Comparison of ENCODE assay signal across 20 mouse cellular contexts in genomic region chr1:104980273-104980672, GRCm38 (mm10).
"Had no signal": no experiment of that assay in that cellular context is flagged by ENCODE, and none has a peak within 500 bp of the region (broad histone marks: within the 10 kb centered on the region; RNA-seq: fewer than 3 reads in every experiment).

No protein-coding gene starts in this region.

- DNase-seq: cerebellum, adult 9-10 months; cerebellum, adult 9-11 months; cerebellum, postnatal 10 days; cerebellum, postnatal 14 days; cerebellum, postnatal 25 days; cerebellum, postnatal 36 days; embryo, embryonic 11 days; forebrain, postnatal 0 days; gastrocnemius, adult 2 months; gastrocnemius, postnatal 10 days; gastrocnemius, postnatal 14 days; gastrocnemius, postnatal 25 days; gastrocnemius, postnatal 36 days; heart, adult 11 months; heart, adult 18-20 months; heart, adult 2 months had no signal

- ATAC-seq: forebrain, embryonic 13.5 days; forebrain, embryonic 14.5 days; forebrain, embryonic 15.5 days; forebrain, embryonic 16.5 days; forebrain, postnatal 0 days had no signal
